ENCODE assay signal across 21 mouse cellular contexts in the genomic region with DNA sequence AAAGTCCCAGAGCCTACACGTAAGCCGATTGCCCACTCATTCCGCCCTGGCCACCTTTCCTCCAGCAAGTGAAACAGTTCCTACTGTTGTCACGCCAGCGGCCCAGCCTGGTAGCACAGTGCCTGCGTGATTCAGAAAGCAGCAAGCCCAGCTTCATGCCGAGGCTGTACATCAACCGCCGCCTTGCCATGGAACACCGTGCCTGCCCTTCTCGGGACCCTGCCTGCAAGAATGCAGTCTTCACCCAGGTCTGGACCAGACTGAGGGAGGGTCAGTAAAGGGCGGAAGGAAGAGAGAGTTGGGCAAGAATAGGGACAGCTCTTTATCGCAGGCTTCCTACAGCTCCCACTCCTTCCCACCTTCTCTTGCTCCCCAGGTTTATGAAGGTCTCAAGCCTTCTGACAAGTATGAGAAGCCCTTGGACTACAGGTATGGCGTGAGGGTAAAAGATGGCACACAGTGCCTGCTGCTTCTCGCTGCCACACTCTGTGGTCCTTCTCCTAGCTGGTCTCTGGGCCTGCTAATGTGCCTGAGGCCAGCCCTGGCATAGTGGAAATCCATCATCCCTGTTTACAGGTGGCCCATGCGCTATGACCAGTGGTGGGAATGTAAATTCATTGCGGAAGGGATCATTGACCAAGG. TPM values are rescaled to one million over a fixed set of nuclear protein-coding genes. Genes with fewer than 3 reads are reported as not detected.
A peak's percentile ranks its signal among the peaks of the same experiment; 100 is the strongest.
DNase-seq lines count a peak whose midpoint lies in the region; ATAC-seq and TF ChIP-seq lines count a peak whose summit lies in the region.
"Had no signal": no experiment of that assay in that cellular context is flagged by ENCODE, and none has a peak within 500 bp of the region (broad histone marks: within the 10 kb centered on the region; RNA-seq: fewer than 3 reads in every experiment).

No protein-coding gene starts in this region.

- no peak overlapping the region for H3K9ac ChIP-seq in midbrain, embryonic 11.5 days (ENCODE audit: low read length)
- H3K9ac ChIP-seq in midbrain, embryonic 15.5 days: no peak overlapping the region
- H3K9ac ChIP-seq: embryonic facial prominence, embryonic 12.5 days; forebrain, embryonic 12.5 days; forebrain, embryonic 15.5 days; forebrain, postnatal 0 days had no signal

- peaks cover 12% of the 10 kb centered on the region for H3K4me1 ChIP-seq in midbrain, embryonic 11.5 days (ENCODE audit: control insufficient read depth, insufficient read depth, low read length)
- peaks cover 16% of the 10 kb centered on the region for H3K4me1 ChIP-seq in midbrain, embryonic 15.5 days
- peaks cover 6% of the 10 kb centered on the region; the same call in 1 of the 2 replicates for H3K4me1 ChIP-seq in kidney, adult 2 months (ENCODE audit: control insufficient read depth, insufficient read depth, low read length)

- no peaks in the 10 kb centered on the region; the same call in 1 of the 2 replicates for H3K27me3 ChIP-seq in midbrain, embryonic 11.5 days (ENCODE audit: control insufficient read depth, insufficient read depth, low read length)
- no peaks in the 10 kb centered on the region for H3K27me3 ChIP-seq in midbrain, embryonic 15.5 days (replicated peaks)
- H3K27me3 ChIP-seq in kidney, adult 2 months (replicated peaks; ENCODE audit: control insufficient read depth, insufficient read depth, low read length): no peaks in the 10 kb centered on the region
- H3K27me3 ChIP-seq: embryonic facial prominence, embryonic 12.5 days; forebrain, embryonic 15.5 days; Patski had no signal

- no peaks in the 10 kb centered on the region for H3K9me3 ChIP-seq in midbrain, embryonic 11.5 days (ENCODE audit: control insufficient read depth, low read length)
- no peaks in the 10 kb centered on the region for H3K9me3 ChIP-seq in midbrain, embryonic 15.5 days
- H3K9me3 ChIP-seq: embryonic facial prominence, embryonic 10.5 days; embryonic facial prominence, embryonic 12.5 days; forebrain, embryonic 12.5 days; forebrain, embryonic 15.5 days; G1E had no signal

- H3K4me3 ChIP-seq in midbrain, embryonic 11.5 days (ENCODE audit: low read depth, low read length): no peak overlapping the region
- H3K4me3 ChIP-seq in midbrain, embryonic 15.5 days: no peak overlapping the region
- H3K4me3 ChIP-seq in kidney, adult 2 months (ENCODE audit: insufficient read depth, low read depth, low read length): no peak overlapping the region
- H3K4me3 ChIP-seq: embryonic facial prominence, embryonic 10.5 days; embryonic facial prominence, embryonic 12.5 days; forebrain, embryonic 12.5 days; forebrain, embryonic 15.5 days had no signal

- H3K36me3 ChIP-seq in midbrain, embryonic 11.5 days (ENCODE audit: control insufficient read depth, insufficient read depth, low read length): no peaks in the 10 kb centered on the region
- H3K36me3 ChIP-seq in midbrain, embryonic 15.5 days (replicated peaks): peaks cover 34% of the 10 kb centered on the region
- no peaks in the 10 kb centered on the region for H3K36me3 ChIP-seq in kidney, adult 2 months (ENCODE audit: control insufficient read depth, insufficient read depth, low read length)

- no peak overlapping the region for H3K4me2 ChIP-seq in midbrain, embryonic 11.5 days
- H3K4me2 ChIP-seq in midbrain, embryonic 15.5 days: no peak overlapping the region
- H3K4me2 ChIP-seq: embryonic facial prominence, embryonic 12.5 days; forebrain, embryonic 12.5 days; forebrain, embryonic 15.5 days had no signal

- peak; percentile 82 for DNase-seq in heart, adult 11 months
- no peak for DNase-seq in heart, postnatal 10 days
- DNase-seq in midbrain, embryonic 11.5 days (ENCODE audit: low spot score, missing footprints): peak; percentile 59
- DNase-seq in kidney, adult 2 months: no peak
- DNase-seq: adrenal gland, adult 8-10 months; adrenal gland, postnatal 14 days; adrenal gland, postnatal 36 days; cerebellum, adult 11-12 months; cerebellum, adult 2 months; cerebellum, adult 9-10 months; cerebellum, postnatal 10 days; cerebellum, postnatal 25 days; forebrain, postnatal 0 days had no signal

- intact Hi-C loops in heart, postnatal 10 days (cut with DNase I): loop anchor here (5.0 kb wide), 1 partner anchor 98 kb away; the partner anchor contains the start of gene Ptch2

- ATAC-seq in midbrain, embryonic 11.5 days (ENCODE audit: low FRiP score): no peak
- no peak for ATAC-seq in midbrain, embryonic 15.5 days (replicated peaks)
- ATAC-seq: activated CD4-positive, CD25-positive, alpha-beta regulatory T cell, adult 4 months; forebrain, embryonic 15.5 days; forebrain, postnatal 0 days; Patski had no signal

- no peak overlapping the region for H3K27ac ChIP-seq in midbrain, embryonic 11.5 days (ENCODE audit: low read depth, low read length)
- no peak overlapping the region for H3K27ac ChIP-seq in midbrain, embryonic 15.5 days
- no peak overlapping the region for H3K27ac ChIP-seq in kidney, adult 2 months (ENCODE audit: insufficient read depth, low read depth, low read length)
- H3K27ac ChIP-seq: embryonic facial prominence, embryonic 10.5 days; embryonic facial prominence, embryonic 12.5 days; forebrain, embryonic 12.5 days; forebrain, embryonic 15.5 days had no signal

- no peak for TF ChIP-seq CTCF in kidney, adult 2 months (conservative IDR thresholded peaks at IDR 0.05; ENCODE audit: insufficient read depth, insufficient read length, low read depth, low read length)

- WGBS in midbrain, embryonic 11.5 days: 91% methylated on average over 17 of the region's 17 CpGs
- WGBS in midbrain, embryonic 15.5 days: 92% methylated on average over 17 of the region's 17 CpGs
- 95% methylated on average over 17 of the region's 17 CpGs for WGBS in kidney, adult 2 months

- TF ChIP-seq POLR2A in kidney, adult 2 months (IDR thresholded peaks at IDR 0.05; ENCODE audit: low read depth, low read length): no peak

RNA-seq across cellular contexts. Expression of gene Hectd3, which starts 4.5 kb away (rescaled TPM):
- total RNA-seq in heart, postnatal 10 days (2021): 10 to 100 TPM; 13.9 to 14.9 TPM
- 7.6 and 9.4 TPM in 2 replicates for polyA plus RNA-seq in midbrain, embryonic 11.5 days (2014; fragmentation: Nextera tagmentation; extraction: Ambion mirVana)
- polyA plus RNA-seq in midbrain, embryonic 15.5 days (2015; fragmentation: Nextera tagmentation; extraction: Ambion mirVana): 25.8 and 27.0 TPM in 2 replicates
- 51.9 and 66.1 TPM in 2 replicates for polyA plus RNA-seq in kidney, adult 2 months (2012; rRNA removed)

RNA-seq across cellular contexts. Expression of gene Urod, which starts 5.4 kb away (rescaled TPM):
- 10 to 100 TPM; 92.0 to 98.7 TPM for total RNA-seq in heart, postnatal 10 days (2021)
- 85.2 and 95.6 TPM in 2 replicates for polyA plus RNA-seq in midbrain, embryonic 11.5 days (2014; fragmentation: Nextera tagmentation; extraction: Ambion mirVana)
- polyA plus RNA-seq in midbrain, embryonic 15.5 days (2015; fragmentation: Nextera tagmentation; extraction: Ambion mirVana): 51.4 and 59.7 TPM in 2 replicates
- 107 and 114 TPM in 2 replicates for polyA plus RNA-seq in kidney, adult 2 months (2012; rRNA removed)

RNA-seq across cellular contexts. Expression of gene Eif2b3, which starts 19.6 kb away (rescaled TPM):
- total RNA-seq in heart, postnatal 10 days (2021): 10 to 100 TPM; 19.2 to 20.3 TPM
- 43.0 and 49.4 TPM in 2 replicates for polyA plus RNA-seq in midbrain, embryonic 11.5 days (2014; fragmentation: Nextera tagmentation; extraction: Ambion mirVana)
- 44.6 and 46.2 TPM in 2 replicates for polyA plus RNA-seq in midbrain, embryonic 15.5 days (2015; fragmentation: Nextera tagmentation; extraction: Ambion mirVana)
- polyA plus RNA-seq in kidney, adult 2 months (2012; rRNA removed): 8.0 and 9.2 TPM in 2 replicates

Comparison
In these comparisons a context has a peak if more than half of its experiments do, and no peak if none do; other contexts are left out.
1. DNase-seq: peak in heart, adult 11 months (single experiment) and midbrain, embryonic 11.5 days (single experiment); none in heart, postnatal 10 days (0 of 2) and kidney, adult 2 months (single experiment).